Mouse (Mus musculus): ENCODE results near the gene Prdm1. TPM values are rescaled to one million over a fixed set of nuclear protein-coding genes. Genes with fewer than 3 reads are reported as not detected.

The Prdm1 gene
- polyA plus RNA-seq, 2 experiments, result 0.12 to 0.13 TPM

- WGBS (ENCODE audit: insufficient replicate concordance), result under 1% methylated on average over 54 of the region's 54 CpGs
- Histone ChIP-seq H3K4me1 (replicated peaks; ENCODE audit: control insufficient read depth in 2 of 2, insufficient read depth in 2 of 2, low read length in 1 of 2) (peaks cover 3 to 9% of the 10 kb centered on the region in 2 experiments), H3K4me2 (ENCODE audit: low read depth) (peak overlapping the region; percentile 88), H3K36me3 (replicated peaks; ENCODE audit: control insufficient read depth, insufficient read depth, low read depth) (no peaks in the 10 kb centered on the region), H3K27ac (no peak overlapping the region), H3K27me3 (ENCODE audit: control insufficient read depth, insufficient read depth, low read length) (peaks cover 24% of the 10 kb centered on the region), H3K9ac (replicated peaks) (peak overlapping the region; percentile 53), H3K4me3 (ENCODE audit: insufficient read depth in 1 of 2, low read depth in 2 of 2, low read length in 2 of 2) (peak overlapping the region; percentile 60 to 61), H3K9me3 (ENCODE audit: control insufficient read depth, low read length) (no peaks in the 10 kb centered on the region)
- ATAC-seq (ENCODE audit: insufficient read depth) (peak; percentile 86), DNase-seq (ENCODE audit: low read depth in 3 of 3, low spot score in 3 of 3) (peak; percentile 48 to 65 (median 53))
- TF ChIP-seq CTCF (IDR thresholded peaks at IDR 0.05; ENCODE audit: low read depth) (peak; percentile 68), EP300 (IDR thresholded peaks at IDR 0.05; ENCODE audit: low read depth) (no peak)
Observed at GRCm38 (mm10) chr10:44458534-44459315, 69.6 kb downstream of the Prdm1 start.

- Histone ChIP-seq H3K9me3 (ENCODE audit: control insufficient read depth, low read length) (no peaks in the 10 kb centered on the region), H3K4me3 (ENCODE audit: insufficient read depth in 1 of 2, low read depth in 2 of 2, low read length in 2 of 2) (peak overlapping the region; percentile 60 to 61), H3K4me2 (ENCODE audit: low read depth) (peak overlapping the region; percentile 88), H3K4me1 (replicated peaks; ENCODE audit: control insufficient read depth in 2 of 2, insufficient read depth in 2 of 2, low read length in 1 of 2) (peaks cover 3 to 9% of the 10 kb centered on the region in 2 experiments), H3K27me3 (ENCODE audit: control insufficient read depth, insufficient read depth, low read length) (peaks cover 24% of the 10 kb centered on the region), H3K9ac (replicated peaks) (peak overlapping the region; percentile 53), H3K36me3 (replicated peaks; ENCODE audit: control insufficient read depth, insufficient read depth, low read depth) (no peaks in the 10 kb centered on the region), H3K27ac (no peak overlapping the region)
- WGBS (ENCODE audit: insufficient replicate concordance), result 1% methylated on average over 25 of the region's 25 CpGs
- DNase-seq (ENCODE audit: low read depth in 3 of 3, low spot score in 3 of 3), result no peak
- TF ChIP-seq CTCF (IDR thresholded peaks at IDR 0.05; ENCODE audit: low read depth), result no peak
- no peak for TF ChIP-seq EP300 (IDR thresholded peaks at IDR 0.05; ENCODE audit: low read depth)
- ATAC-seq (ENCODE audit: insufficient read depth), result no peak
Observed at GRCm38 (mm10) chr10:44457791-44458533, 70.3 kb downstream of the Prdm1 start.

- ATAC-seq (ENCODE audit: insufficient read depth) (no peak), DNase-seq (ENCODE audit: low read depth in 3 of 3, low spot score in 3 of 3) (no peak)
- Histone ChIP-seq H3K4me2 (ENCODE audit: low read depth) (peak overlapping the region; percentile 88), H3K4me1 (replicated peaks; ENCODE audit: control insufficient read depth in 2 of 2, insufficient read depth in 2 of 2, low read length in 1 of 2) (peaks cover 3 to 9% of the 10 kb centered on the region in 2 experiments), H3K9ac (replicated peaks) (no peak overlapping the region; the same call in 1 of the 2 replicates), H3K27me3 (ENCODE audit: control insufficient read depth, insufficient read depth, low read length) (peaks cover 24% of the 10 kb centered on the region), H3K9me3 (ENCODE audit: control insufficient read depth, low read length) (no peaks in the 10 kb centered on the region), H3K27ac (no peak overlapping the region), H3K4me3 (ENCODE audit: insufficient read depth in 1 of 2, low read depth in 2 of 2, low read length in 2 of 2) (peak overlapping the region; percentile 46 to 60), H3K36me3 (replicated peaks; ENCODE audit: control insufficient read depth, insufficient read depth, low read depth) (no peaks in the 10 kb centered on the region)
- TF ChIP-seq CTCF (IDR thresholded peaks at IDR 0.05; ENCODE audit: low read depth) (no peak), EP300 (IDR thresholded peaks at IDR 0.05; ENCODE audit: low read depth) (no peak)
- WGBS (ENCODE audit: insufficient replicate concordance), result 6% methylated on average over 31 of the region's 31 CpGs
Observed at GRCm38 (mm10) chr10:44456757-44457595, 71.3 kb downstream of the Prdm1 start.

GRCm38 (mm10) chr10:44454753-44455152 is 73.5 kb downstream of the Prdm1 start:
- H3K4me3 ChIP-seq (ENCODE audit: insufficient read depth in 1 of 2, low read depth in 2 of 2, low read length in 2 of 2), result no peak overlapping the region
- H3K9ac ChIP-seq (replicated peaks), result no peak overlapping the region
- 50% methylated on average over 4 of the region's 4 CpGs for WGBS (ENCODE audit: insufficient replicate concordance)
- no peaks in the 10 kb centered on the region for H3K36me3 ChIP-seq (replicated peaks; ENCODE audit: control insufficient read depth, insufficient read depth, low read depth)
- H3K27ac ChIP-seq, result no peak overlapping the region
- no peaks in the 10 kb centered on the region for H3K9me3 ChIP-seq (ENCODE audit: control insufficient read depth, low read length)
- peaks cover 24% of the 10 kb centered on the region for H3K27me3 ChIP-seq (ENCODE audit: control insufficient read depth, insufficient read depth, low read length)
- DNase-seq (ENCODE audit: low read depth in 3 of 3, low spot score in 3 of 3), result no peak
- H3K4me1 ChIP-seq (replicated peaks; ENCODE audit: control insufficient read depth in 2 of 2, insufficient read depth in 2 of 2, low read length in 1 of 2), result peaks cover 3 to 7% of the 10 kb centered on the region in 2 experiments
- TF ChIP-seq EP300 (IDR thresholded peaks at IDR 0.05; ENCODE audit: low read depth) (no peak), CTCF (IDR thresholded peaks at IDR 0.05; ENCODE audit: low read depth) (no peak)
- H3K4me2 ChIP-seq (ENCODE audit: low read depth), result no peak overlapping the region
- no peak for ATAC-seq (ENCODE audit: insufficient read depth)

All from liver, embryonic 14.5 days (tissue).